Mouse (Mus musculus) kidney, adult 8-10 months (tissue): ENCODE measurements around the gene Mroh2a.

Experiments used
- DNase-seq, 2 experiments: peaks; one replicate each; pipeline ENCODE4 v3.0.0; 2022

Mroh2a gene

GRCm38 (mm10) chr1:88297480-88298258, 70.9 kb downstream of the Mroh2a start:
- DNase-seq = no peak

- no peak for DNase-seq
Observed at GRCm38 (mm10) chr1:88298686-88299528, 72.1 kb downstream of the Mroh2a start.

DNA sequence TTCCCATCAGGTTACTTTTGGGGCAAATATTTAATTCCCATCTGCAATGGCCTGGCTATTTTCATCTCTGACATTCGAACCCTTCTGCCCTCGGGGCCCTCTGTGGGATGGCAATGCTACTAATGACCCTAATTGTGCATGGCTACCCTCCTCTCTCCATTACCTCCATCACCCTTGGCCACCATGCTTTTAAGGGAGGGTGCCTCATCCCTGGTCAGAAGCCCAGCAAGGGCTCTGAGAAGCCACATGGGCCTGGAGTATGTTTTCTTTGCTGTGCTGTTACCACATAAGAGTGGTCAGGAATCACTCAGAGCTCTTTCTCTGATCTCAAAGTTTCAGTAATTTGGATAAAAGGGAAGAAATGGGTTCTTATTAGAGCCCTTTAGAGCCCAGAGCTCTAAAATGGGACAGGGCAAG, 72.8 kb downstream of the Mroh2a start:
- no peak for DNase-seq

- no peak for DNase-seq
Observed at GRCm38 (mm10) chr1:88300301-88301050, 73.7 kb downstream of the Mroh2a start.

GRCm38 (mm10) chr1:88301121-88302014, 74.6 kb downstream of the Mroh2a start:
- DNase-seq = no peak

DNA sequence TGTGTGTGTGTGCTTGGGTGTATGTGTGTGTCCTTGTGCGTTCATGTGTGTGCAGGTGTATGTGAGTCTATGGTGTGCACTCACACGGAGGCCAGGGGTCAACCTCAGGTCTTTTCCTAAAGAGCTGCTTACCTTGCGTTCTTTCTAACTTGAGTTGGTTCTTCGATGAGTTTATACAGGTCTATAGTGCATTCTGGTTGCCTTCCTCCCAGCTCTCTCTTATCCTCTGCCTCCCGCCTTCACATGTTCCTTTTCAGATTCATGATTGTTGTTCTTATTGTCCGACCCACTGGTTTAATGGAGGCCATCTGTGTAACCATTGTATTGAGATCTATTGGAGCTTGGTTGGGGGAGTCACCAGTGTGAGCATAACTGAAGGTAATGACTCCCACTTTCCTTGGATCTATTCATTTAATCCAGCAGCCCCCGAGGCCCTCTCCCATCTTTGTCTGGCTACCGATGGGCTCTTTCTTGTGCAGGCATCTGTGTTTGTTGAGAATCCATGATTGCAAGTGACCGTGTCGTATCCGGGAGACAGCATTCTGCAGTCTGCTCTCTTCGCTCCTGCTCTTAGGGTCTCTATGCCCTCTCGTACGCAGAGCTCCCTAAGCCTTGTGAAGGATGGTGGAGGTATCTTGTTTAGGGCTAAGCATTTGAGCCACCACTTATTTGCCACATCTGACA, 75.4 kb downstream of the Mroh2a start:
- no peak for DNase-seq

DNA sequence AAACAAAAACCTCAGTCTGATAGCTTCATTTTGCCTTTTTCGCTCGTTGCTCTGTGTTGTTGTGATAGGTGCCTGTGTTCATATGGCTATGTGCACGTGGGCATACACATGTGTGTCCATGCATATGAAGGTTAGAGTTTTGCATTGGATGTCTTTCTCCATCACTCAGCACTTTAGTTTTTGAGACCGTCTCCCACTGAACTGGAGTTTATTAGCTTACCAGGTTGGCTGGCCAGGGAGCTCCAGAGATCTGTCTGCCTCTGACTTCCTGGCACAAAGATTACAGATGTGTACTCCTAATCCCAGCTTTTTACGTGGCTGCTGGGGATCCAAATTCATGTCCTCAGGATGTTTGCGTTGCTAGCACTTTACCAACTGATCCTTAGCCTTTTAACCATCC, 77.0 kb downstream of the Mroh2a start:
- no peak for DNase-seq

DNA sequence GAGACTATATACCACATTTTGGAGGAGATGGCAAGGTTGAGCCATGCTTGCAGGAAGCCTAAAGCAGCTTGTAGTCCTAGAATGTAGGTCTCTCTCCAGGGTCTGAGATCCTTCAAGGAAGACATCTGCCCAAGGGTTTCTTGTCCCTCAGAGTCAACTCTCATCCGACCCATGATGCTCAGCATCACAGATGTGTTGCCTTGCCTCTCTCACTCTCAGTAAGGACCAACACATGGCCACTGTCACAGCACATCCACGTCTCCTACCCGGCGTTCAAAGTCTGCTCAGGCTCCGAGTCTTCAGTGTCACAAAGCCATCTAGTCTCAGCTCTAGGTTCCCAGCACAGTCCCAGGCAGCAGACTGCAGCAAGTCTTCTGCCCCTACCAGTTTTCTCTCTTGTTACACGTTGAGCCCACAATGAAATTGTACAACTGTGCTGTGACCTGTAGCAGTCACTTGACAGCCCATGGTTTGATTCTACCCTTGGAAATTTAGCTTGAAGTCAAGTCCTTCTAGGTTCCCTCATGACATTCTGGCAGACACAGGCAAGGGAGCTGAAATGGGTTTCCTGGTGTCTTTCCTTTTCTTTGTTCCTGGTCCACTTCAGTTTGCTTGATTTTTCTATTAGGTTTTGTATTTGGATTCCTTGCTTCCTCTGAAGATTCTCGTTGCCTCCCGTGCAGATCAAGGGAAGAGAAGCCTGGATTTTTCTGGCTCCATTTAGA, 77.6 kb downstream of the Mroh2a start:
- DNase-seq = no peak

DNA sequence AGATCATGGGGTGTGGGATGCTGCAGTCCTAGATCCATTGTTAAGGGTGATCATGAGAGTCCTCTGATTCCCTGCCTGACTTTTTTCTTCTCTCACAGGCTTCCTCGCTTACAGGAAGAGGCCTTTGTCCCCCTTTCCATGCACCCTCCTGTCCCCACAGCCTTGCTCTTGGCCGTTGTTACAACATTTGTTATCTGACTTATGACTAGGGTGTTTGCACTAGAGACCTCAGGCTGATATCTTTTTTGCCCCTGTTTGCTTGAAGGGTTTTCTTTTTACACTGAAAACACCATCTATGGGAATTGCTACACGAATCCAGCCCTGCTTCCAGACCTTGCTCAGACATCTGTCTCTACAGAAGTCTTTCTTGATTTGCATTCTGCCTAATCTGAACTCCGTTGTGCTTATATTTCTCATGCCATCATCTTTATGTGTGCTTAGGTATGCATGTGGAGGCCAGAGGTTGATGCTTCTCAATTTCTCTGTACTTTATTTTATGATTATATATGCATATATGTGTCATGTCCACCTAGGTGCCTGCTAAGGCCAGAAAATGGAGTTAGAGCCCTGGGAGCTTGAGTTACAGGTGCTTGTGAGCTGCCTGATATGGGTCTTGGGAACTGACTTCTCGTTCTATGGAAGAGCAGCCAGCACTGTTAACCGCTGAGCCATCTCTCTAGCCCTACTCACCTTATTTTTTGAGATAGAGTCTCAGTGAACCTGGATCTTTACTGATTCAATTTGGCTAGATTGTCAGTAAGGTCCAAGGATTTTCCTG, 78.4 kb downstream of the Mroh2a start:
- DNase-seq = no peak

- DNase-seq = no peak
Observed at GRCm38 (mm10) chr1:88306543-88306942, 79.8 kb downstream of the Mroh2a start.

- no peak for DNase-seq
Observed at GRCm38 (mm10) chr1:88307180-88307579, 80.4 kb downstream of the Mroh2a start.

DNA sequence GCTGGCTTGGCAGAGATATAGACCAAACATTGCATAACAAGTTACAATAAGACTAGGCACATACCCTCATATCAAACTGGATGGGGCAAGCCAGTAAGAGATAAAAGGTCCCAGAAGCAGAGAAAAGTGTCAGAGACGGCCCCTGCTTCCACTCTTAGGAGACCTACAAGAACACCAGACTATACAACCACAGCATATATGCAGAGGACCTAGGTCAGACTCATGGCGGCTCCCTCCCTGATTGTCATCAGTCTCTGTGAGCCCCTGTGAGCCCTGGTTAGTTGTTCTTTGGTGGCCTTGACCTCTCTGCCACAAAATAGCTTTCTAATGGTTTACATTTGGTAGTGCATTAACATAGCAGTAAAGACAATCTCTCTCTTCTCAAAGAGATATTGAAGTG, 82.2 kb downstream of the Mroh2a start:
- DNase-seq = no peak

DNA sequence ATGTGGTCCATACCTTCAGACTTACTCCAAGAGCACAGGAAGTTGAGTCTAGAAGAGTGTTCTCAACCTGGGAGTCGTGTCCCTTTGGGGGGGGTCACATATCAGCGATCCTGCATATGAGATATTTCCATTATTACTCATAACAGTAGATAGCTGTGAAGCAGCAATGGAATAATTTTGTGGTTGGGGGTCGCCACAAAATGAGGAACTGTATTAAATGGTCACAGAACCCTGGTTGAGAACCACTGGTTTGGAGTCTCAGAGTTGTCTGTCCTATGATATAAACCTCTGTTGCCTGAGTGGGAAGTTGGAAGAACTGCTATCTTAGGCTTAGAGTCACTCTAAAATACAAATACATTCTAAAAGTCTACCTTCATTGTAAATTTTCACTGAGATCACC, 83.1 kb downstream of the Mroh2a start:
- no peak for DNase-seq

DNA sequence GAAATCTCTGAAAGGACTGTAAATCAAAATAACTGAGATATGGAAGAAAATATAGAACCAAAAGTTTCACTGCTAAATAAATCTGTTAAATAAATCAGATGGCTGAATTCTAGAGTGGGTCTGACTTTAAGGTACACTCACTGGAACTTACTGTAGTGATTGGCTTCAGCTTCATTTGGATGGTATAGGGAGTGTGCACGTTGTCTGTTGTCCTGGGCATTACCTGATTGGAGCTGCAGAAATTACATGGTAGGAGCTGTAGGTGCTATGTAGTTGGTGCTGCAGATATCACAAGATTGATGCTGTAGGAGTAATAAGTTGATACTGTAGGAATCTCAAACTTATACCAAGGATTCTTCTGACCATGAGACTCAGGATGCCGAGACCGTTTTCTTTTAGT, 83.6 kb downstream of the Mroh2a start:
- no peak for DNase-seq
